Mouse (Mus musculus) stomach, embryonic 14.5 days (tissue): ENCODE data around the gene Atp11b. TPM values are rescaled to one million over a fixed set of nuclear protein-coding genes. Genes with fewer than 3 reads are reported as not detected.

Experiments
- polyA plus RNA-seq: library from polyadenylated mRNA; unstranded; fragments of >200 nt; fragmentation: Nextera tagmentation; extraction: Ambion mirVana; gene quantifications from 2 replicates; pipeline ENCODE4 v1.2.1, GENCODE M21; 2014

The Atp11b gene
- polyA plus RNA-seq, 1 experiment from 2014 or later, result 52.3 TPM

Other genes with a start within 250 kb of the Atp11b start
- gene Dcun1d1, start 183.3 kb downstream of the Atp11b start, polyA plus RNA-seq, result 93.3 and 103 TPM in 2 replicates
- 33.2 and 34.4 TPM in 2 replicates for gene Mccc1, start 246.6 kb downstream of the Atp11b start, polyA plus RNA-seq